ENCODE assay signal across 8 mouse cellular contexts in genomic region chr12:98668132-98668814, GRCm38 (mm10). TPM values are rescaled to one million over a fixed set of nuclear protein-coding genes. Genes with fewer than 3 reads are reported as not detected.
A peak's percentile ranks its signal among the peaks of the same experiment; 100 is the strongest.
DNase-seq lines count a peak whose midpoint lies in the region; ATAC-seq and TF ChIP-seq lines count a peak whose summit lies in the region.

No protein-coding gene starts in this region.

- no peak overlapping the region for H3K4me3 ChIP-seq in cortical plate, adult 2 months (ENCODE audit: insufficient read depth, low read length)
- H3K4me3 ChIP-seq in stomach, embryonic 14.5 days (ENCODE audit: low read depth, low read length), result no peak overlapping the region

- peaks cover 5% of the 10 kb centered on the region for H3K4me1 ChIP-seq in cortical plate, adult 2 months (ENCODE audit: control insufficient read depth, insufficient read depth, low read length)
- H3K4me1 ChIP-seq in stomach, embryonic 14.5 days (ENCODE audit: control insufficient read depth, insufficient read depth, low read length), result no peaks in the 10 kb centered on the region

- TF ChIP-seq CTCF in cortical plate, adult 2 months (IDR thresholded peaks at IDR 0.05; ENCODE audit: extremely low read depth, insufficient read depth, low read length), result no peak

- peak overlapping the region; percentile 39; the same call in 1 of the 2 replicates for H3K27ac ChIP-seq in cortical plate, adult 2 months (ENCODE audit: insufficient read depth, low read length)
- no peak overlapping the region for H3K27ac ChIP-seq in stomach, embryonic 14.5 days (ENCODE audit: low read length)

- no peaks in the 10 kb centered on the region for H3K27me3 ChIP-seq in stomach, embryonic 14.5 days (ENCODE audit: control insufficient read depth, insufficient read depth, low read length)

- intact Hi-C loops in left cerebral cortex, postnatal 10 days (cut with DNase I), result no loop called here

- H3K36me3 ChIP-seq in stomach, embryonic 14.5 days (ENCODE audit: control insufficient read depth, insufficient read depth, low read length), result 0 out of 2 replicates have a peak, but pooled peaks cover 3% of the 10 kb centered on the region

- no peak overlapping the region for H3K9ac ChIP-seq in stomach, embryonic 14.5 days (replicated peaks; ENCODE audit: low read depth, low read length)

- peak; percentile 61 for ATAC-seq in stomach, embryonic 14.5 days (ENCODE audit: insufficient number of reproducible peaks, insufficient read depth, low FRiP score, low read depth)

- H3K4me2 ChIP-seq in stomach, embryonic 14.5 days (replicated peaks; ENCODE audit: low read depth, low read length), result no peak overlapping the region

- TF ChIP-seq POLR2A in cortical plate, adult 2 months (IDR thresholded peaks at IDR 0.05; ENCODE audit: extremely low read depth, insufficient read depth, low read length), result no peak

- WGBS in stomach, embryonic 14.5 days, result 50% methylated on average over 10 of the region's 10 CpGs

- no peaks in the 10 kb centered on the region for H3K9me3 ChIP-seq in stomach, embryonic 14.5 days (ENCODE audit: control insufficient read depth, low read depth, low read length)

- peak; percentile 47 for DNase-seq in ovary, adult 18-20 months (ENCODE audit: low spot score)
- no peak for DNase-seq in ovary, postnatal 10 days (ENCODE audit: low spot score)
- peak; percentile 77 for DNase-seq in heart, postnatal 4 days
- peak; percentile 57 to 65 for DNase-seq in left cerebral cortex, postnatal 10 days (ENCODE audit: extremely low spot score in 1 of 2, low spot score in 2 of 2)
- DNase-seq in spleen, postnatal 36 days (ENCODE audit: low spot score in 2 of 2), result no peak
- DNase-seq in natural killer cell, adult 2 months (ENCODE audit: low spot score in 2 of 2), result no peak

RNA-seq across cellular contexts. Expression of gene Spata7, which starts 40.3 kb away (rescaled TPM):
- polyA plus RNA-seq in cortical plate, adult 2 months (2012; rRNA removed), result 26.5 and 27.0 TPM in 2 replicates
- total RNA-seq in heart, postnatal 4 days (2021), result 10 to 100 TPM in 1 of 2 experiments, 1 to 10 TPM in 1; 9.8 to 10.6 TPM
- 10 to 100 TPM; 37.9 to 38.5 TPM for total RNA-seq in left cerebral cortex, postnatal 10 days (2021)
- 17.0 and 19.8 TPM in 2 replicates for polyA plus RNA-seq in stomach, embryonic 14.5 days (2014; fragmentation: Nextera tagmentation; extraction: Ambion mirVana)

Comparison
In these comparisons a context has a peak if more than half of its experiments do, and no peak if none do; other contexts are left out.
1. DNase-seq: peak in ovary, adult 18-20 months (single experiment), heart, postnatal 4 days (single experiment) and left cerebral cortex, postnatal 10 days (2 of 2); none in ovary, postnatal 10 days (single experiment), spleen, postnatal 36 days (0 of 2) and natural killer cell, adult 2 months (0 of 2).